Mouse (Mus musculus) left cerebral cortex, adult 2 months (tissue): ENCODE measurements around the gene Slc35c2. TPM values are rescaled to one million over a fixed set of nuclear protein-coding genes. Genes with fewer than 3 reads are reported as not detected.

Experiments used
- DNase-seq, 2 experiments: peaks; one replicate each; pipeline ENCODE4 v3.0.0; 2021 to 2022; ENCODE audit warnings: low spot score in 2 of 2, mixed read lengths in 1 of 2; ENCODE audit errors: extremely low spot score in 1 of 2
- H3K27ac ChIP-seq: fragments of 200-600 bp; 2 replicates; pipeline ENCODE4 v1.8.1; 2022
- H3K4me3 ChIP-seq: fragments of 200-600 bp; 2 replicates; pipeline ENCODE4 v1.8.1; 2022
- CTCF ChIP-seq: fragments of 200-600 bp; IDR thresholded peaks from 2 replicates; pipeline ENCODE4 v1.8.1; 2022; ENCODE audit warnings: antibody characterized with exemption, mild to moderate bottlenecking, moderate library complexity
- intact Hi-C: fragments of 180-260 bp; cut with DNase I; formaldehyde crosslinking; loops from one replicate; pipeline ENCODE4 v1.15.1; 2025
- total RNA-seq, 2 experiments: library from RNA; stranded (reverse); gene quantifications; 2 replicates each; pipeline ENCODE4 v1.2.3; 2021

Gene Slc35c2
- total RNA-seq, 2 experiments from 2014 or later, result 59.1 to 63.4 TPM

GRCm38 (mm10) chr2:165321981-165322735 is 34.5 kb upstream of the Slc35c2 start:
- Histone ChIP-seq H3K4me3 (no peak overlapping the region), H3K27ac (peak overlapping the region; percentile 94)
- intact Hi-C loops, result no loop called here
- DNase-seq, result no peak
- TF ChIP-seq CTCF, result no peak

GRCm38 (mm10) chr2:165321381-165321888 is 33.8 kb upstream of the Slc35c2 start:
- no peak for DNase-seq
- intact Hi-C loops, result no loop called here
- TF ChIP-seq CTCF, result no peak
- Histone ChIP-seq H3K4me3 (no peak overlapping the region), H3K27ac (peak overlapping the region; percentile 94)

DNA sequence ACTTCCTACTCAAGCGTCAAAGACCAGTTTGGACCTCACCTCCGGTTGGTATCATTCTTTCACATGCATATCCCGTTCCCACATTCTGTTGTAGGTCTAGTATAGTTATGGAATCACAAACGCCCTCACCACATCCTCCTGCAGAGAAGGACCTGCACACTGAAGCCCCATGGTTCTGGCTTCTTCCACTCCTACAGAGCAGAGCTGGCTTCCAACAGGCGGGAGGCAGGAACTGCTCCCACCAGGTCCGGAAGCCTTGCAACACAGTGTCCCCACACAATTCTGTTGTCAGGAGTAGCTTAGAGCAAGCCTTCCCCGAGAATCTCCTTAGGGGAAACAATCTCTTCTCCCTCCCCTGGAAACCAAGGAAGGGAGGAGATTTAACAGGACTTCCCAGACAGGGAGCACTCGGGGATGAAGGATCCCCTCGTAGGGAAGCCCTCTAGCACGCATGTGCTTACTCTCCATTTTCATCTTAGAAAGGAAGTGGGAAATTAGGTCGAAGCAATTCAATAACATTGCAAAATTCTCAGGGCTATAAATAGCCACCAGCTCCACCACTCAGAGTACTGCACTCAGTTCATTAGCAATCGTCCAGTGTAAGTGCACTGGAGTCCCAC is 33.0 kb upstream of the Slc35c2 start:
- peak in 1 of 2 experiments; percentile 66 for DNase-seq
- intact Hi-C loops, result no loop called here
- Histone ChIP-seq H3K4me3 (no peak overlapping the region; the same call in 1 of the 2 replicates), H3K27ac (peak overlapping the region; percentile 94)
- peak; percentile 33 for TF ChIP-seq CTCF

DNA sequence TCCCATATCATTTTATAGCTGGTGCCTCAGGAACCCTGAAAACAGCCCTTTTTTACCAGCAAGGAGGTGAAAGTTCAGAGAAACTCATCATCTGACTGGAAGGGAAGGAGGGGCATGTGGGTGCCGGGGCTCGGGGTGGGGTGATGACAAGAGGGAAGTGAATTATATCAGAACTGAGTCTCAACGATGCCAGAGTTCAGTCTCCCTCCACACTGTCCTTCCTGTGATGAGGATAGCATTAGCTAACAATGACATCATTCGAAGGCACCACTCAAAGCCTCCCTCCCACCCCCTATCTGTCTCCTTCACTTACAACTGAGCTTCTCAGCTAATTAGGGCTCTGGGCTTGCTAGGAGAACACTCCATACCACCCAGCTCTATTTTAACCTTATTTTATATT is 31.8 kb upstream of the Slc35c2 start:
- H3K27ac ChIP-seq, result peak overlapping the region; percentile 94
- DNase-seq, result no peak
- no peak overlapping the region for H3K4me3 ChIP-seq
- intact Hi-C loops, result no loop called here
- no peak for TF ChIP-seq CTCF

GRCm38 (mm10) chr2:165318941-165319340 is 31.3 kb upstream of the Slc35c2 start:
- no peak for DNase-seq
- TF ChIP-seq CTCF, result no peak
- no peak overlapping the region for H3K4me3 ChIP-seq
- intact Hi-C loops, result no loop called here
- H3K27ac ChIP-seq, result peak overlapping the region; percentile 94; the same call in 1 of the 2 replicates

- Histone ChIP-seq H3K4me3 (no peak overlapping the region), H3K27ac (peak overlapping the region; percentile 94)
- TF ChIP-seq CTCF, result no peak
- intact Hi-C loops, result no loop called here
- DNase-seq, result no peak
These were observed 30.1 kb upstream of the Slc35c2 start for GRCm38 (mm10) chr2:165317621-165318263.

DNA sequence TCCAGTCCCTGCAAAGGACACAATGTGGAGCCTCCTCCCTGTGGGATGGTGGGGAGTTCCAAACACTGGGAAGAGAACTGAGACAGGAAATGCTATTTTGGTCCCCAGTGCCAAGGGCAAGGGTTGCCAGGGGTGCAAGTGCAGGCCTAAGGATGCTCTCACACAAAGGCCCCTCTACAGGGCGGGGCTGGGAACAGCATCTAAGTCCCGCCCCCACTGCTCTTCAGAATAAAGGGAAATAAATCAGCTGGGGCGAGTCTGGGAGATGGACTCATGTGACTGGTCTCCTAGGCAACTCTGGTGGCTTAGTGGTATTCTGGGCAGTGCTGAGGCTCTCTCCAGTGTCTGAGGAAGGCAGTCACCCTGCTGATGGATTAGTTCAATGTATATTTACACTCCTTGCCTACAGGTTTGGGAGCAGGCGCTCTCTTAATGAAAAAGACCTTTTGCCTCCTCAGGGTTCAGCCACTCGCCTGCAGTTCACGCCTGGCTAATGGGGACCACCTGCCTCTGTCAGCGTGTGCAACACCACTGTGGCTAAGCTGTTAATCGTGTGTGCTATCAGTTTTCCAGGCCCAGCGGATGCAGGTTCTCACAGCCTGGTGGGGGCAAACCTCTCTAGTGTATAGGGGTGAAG is 29.3 kb upstream of the Slc35c2 start:
- Histone ChIP-seq H3K4me3 (peak overlapping the region; percentile 13; the same call in 1 of the 2 replicates), H3K27ac (peak overlapping the region; percentile 94)
- no peak; the same call in 1 of the 2 replicates for TF ChIP-seq CTCF
- peak; percentile 65 to 76 for DNase-seq
- intact Hi-C loops, result no loop called here

- intact Hi-C loops, result no loop called here
- TF ChIP-seq CTCF, result no peak
- DNase-seq, result no peak
- Histone ChIP-seq H3K27ac (peak overlapping the region; percentile 94), H3K4me3 (no peak overlapping the region)
These were observed 28.5 kb upstream of the Slc35c2 start for GRCm38 (mm10) chr2:165316204-165316603.

GRCm38 (mm10) chr2:165314197-165314596 is 26.5 kb upstream of the Slc35c2 start:
- no peak overlapping the region for H3K27ac ChIP-seq
- no peak overlapping the region for H3K4me3 ChIP-seq
- no peak for DNase-seq
- no peak for TF ChIP-seq CTCF
- intact Hi-C loops, result no loop called here

GRCm38 (mm10) chr2:165312381-165312780 is 24.7 kb upstream of the Slc35c2 start:
- Histone ChIP-seq H3K27ac (no peak overlapping the region), H3K4me3 (no peak overlapping the region)
- no peak for TF ChIP-seq CTCF
- no peak for DNase-seq
- intact Hi-C loops, result no loop called here

DNA sequence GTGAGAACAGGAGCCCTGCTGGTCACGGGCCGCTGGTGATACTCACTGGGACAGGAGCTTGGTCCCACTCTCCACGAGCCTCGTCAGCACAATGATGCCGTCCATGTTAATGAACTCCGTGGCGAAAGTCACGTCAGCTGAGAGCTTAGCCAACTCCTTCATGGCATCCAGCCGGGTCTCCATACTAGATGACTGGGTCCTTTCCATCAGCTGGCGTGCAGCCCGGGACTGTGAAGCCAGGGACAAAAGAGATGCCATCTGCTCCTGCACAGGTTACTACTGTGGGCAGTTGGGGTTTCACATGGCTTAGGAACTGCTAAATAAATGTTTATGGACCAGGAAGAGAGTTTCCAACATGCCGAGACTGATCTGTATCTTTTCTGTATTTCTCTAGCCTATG is 23.9 kb upstream of the Slc35c2 start:
- Histone ChIP-seq H3K27ac (no peak overlapping the region), H3K4me3 (no peak overlapping the region)
- no peak for DNase-seq
- no peak for TF ChIP-seq CTCF
- intact Hi-C loops, result no loop called here
